Comparison of ENCODE assay signal across 20 mouse cellular contexts in the genomic region with DNA sequence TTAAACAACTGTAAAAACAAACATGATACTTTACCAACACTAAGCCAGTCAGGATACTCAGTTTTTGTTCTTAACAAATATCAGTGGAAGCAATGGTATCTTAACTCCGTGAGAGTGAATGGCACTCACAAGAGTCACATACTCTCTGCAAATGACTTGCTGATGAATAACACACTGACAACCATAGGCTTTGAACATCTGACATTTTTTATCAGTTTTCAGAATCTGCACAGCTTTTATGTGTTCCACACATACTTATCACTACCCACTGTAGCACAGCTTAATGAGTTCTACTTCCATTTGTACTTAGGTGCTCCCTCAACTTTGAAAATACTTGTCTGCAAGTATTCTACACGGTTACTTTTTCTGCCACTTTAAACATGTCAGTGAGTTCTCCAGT.
"Had no signal": no experiment of that assay in that cellular context is flagged by ENCODE, and none has a peak within 500 bp of the region (broad histone marks: within the 10 kb centered on the region; RNA-seq: fewer than 3 reads in every experiment).

No protein-coding gene starts in this region.

- H3K27ac ChIP-seq: kidney, embryonic 15.5 days; limb, embryonic 12.5 days; limb, embryonic 15.5 days; liver, embryonic 14.5 days; midbrain, embryonic 10.5 days; midbrain, embryonic 15.5 days; neural tube, embryonic 13.5 days; stomach, embryonic 15.5 days had no signal

- DNase-seq: kidney, adult 8-10 months; kidney, postnatal 10 days; kidney, postnatal 36 days; left cerebral cortex, postnatal 4 days; liver, postnatal 0 days; lung, embryonic 14.5 days; retina, postnatal 1 day; right cerebral cortex, postnatal 25 days; spleen, adult 18-20 months; thymus, postnatal 4 days had no signal

- ATAC-seq: liver, postnatal 0 days; lung, postnatal 0 days; midbrain, embryonic 15.5 days had no signal

- H3K4me3 ChIP-seq: kidney, embryonic 15.5 days; limb, embryonic 12.5 days; limb, embryonic 15.5 days; megakaryocyte, embryonic 14.5 days; midbrain, embryonic 10.5 days; midbrain, embryonic 15.5 days; neural tube, embryonic 13.5 days; stomach, embryonic 15.5 days had no signal
